Mouse (Mus musculus): ENCODE measurements at regions not wholly inside any gene's neighbourhood (a gene's known extent, or its start where the extent isn't known, plus 50 kb on each side); places are given as distances from the start of the nearest gene placed in this dataset.
A peak's percentile ranks its signal among the peaks of the same experiment; 100 is the strongest.

DNA sequence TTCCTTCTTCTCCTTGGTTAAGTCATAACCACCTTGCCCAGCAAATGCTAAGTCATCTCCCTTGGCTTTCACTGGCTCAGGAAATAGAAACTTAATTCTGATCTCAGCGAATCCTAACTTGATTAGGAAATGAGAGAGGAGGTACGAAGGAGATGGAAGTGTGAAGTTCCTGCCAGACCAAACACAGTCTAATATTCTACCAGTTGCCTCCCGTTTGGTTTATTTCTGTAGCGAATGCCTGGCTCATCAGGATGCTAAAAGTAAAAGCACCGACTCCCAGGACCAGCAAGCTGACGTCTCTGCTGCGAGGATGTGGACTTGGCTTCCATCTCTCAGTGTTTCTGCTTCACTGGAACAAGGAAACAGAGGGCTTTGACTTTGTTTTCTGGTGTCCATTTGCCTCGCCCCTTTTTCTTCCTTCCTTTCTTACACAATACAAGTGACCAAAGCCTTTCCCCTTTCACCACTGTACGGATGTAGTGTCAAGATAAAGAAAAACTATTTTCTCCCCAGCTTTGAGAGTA, 204.3 kb downstream of the Dusp6 start:
- no peak for DNase-seq (ENCODE audit: low spot score)
- 34% methylated on average over 9 of the region's 9 CpGs for WGBS
- Histone ChIP-seq H3K9ac (ENCODE audit: low read depth, low read length) (no peak overlapping the region), H3K9me3 (ENCODE audit: control insufficient read depth, low read length) (no peaks in the 10 kb centered on the region), H3K27ac (ENCODE audit: low read depth, low read length) (no peak overlapping the region), H3K4me3 (ENCODE audit: low read depth, low read length) (no peak overlapping the region), H3K36me3 (ENCODE audit: control insufficient read depth, insufficient read depth, low read length) (no peaks in the 10 kb centered on the region), H3K4me2 (peak overlapping the region; percentile 4; the same call in 1 of the 2 replicates), H3K27me3 (replicated peaks; ENCODE audit: control insufficient read depth, insufficient read depth, low read length) (no peaks in the 10 kb centered on the region), H3K4me1 (replicated peaks; ENCODE audit: control insufficient read depth, insufficient read depth, low read length) (no peaks in the 10 kb centered on the region)
- ATAC-seq (replicated peaks; ENCODE audit: low FRiP score): no peak

DNA sequence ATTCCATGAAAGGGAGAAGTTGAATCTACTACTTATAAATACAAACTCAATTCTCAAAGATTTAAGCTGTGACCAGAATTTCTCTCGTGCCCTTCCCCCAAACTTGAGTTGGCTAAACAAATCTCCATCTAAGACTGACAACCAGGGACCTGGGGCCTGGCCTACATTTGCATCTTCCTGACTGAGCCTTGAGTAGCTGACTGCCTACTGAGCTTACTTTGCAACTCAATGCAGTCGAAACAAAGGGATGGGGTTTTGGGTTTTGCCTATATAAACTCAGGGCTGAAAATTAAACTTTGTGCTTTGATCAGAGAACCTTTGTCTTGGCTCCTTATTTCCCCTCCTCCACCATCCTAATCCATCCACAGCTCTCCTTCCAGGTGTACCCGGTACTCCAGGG, 205.9 kb downstream of the Dusp6 start:
- Histone ChIP-seq H3K36me3 (ENCODE audit: control insufficient read depth, insufficient read depth, low read length) (no peaks in the 10 kb centered on the region), H3K9ac (ENCODE audit: low read depth, low read length) (no peak overlapping the region), H3K9me3 (ENCODE audit: control insufficient read depth, low read length) (no peaks in the 10 kb centered on the region), H3K4me1 (replicated peaks; ENCODE audit: control insufficient read depth, insufficient read depth, low read length) (no peaks in the 10 kb centered on the region), H3K27me3 (replicated peaks; ENCODE audit: control insufficient read depth, insufficient read depth, low read length) (no peaks in the 10 kb centered on the region), H3K4me2 (no peak overlapping the region), H3K27ac (ENCODE audit: low read depth, low read length) (no peak overlapping the region), H3K4me3 (ENCODE audit: low read depth, low read length) (no peak overlapping the region)
- DNase-seq (ENCODE audit: low spot score) (no peak), ATAC-seq (replicated peaks; ENCODE audit: low FRiP score) (no peak)
- WGBS: 53% methylated on average over 3 of the region's 3 CpGs

GRCm38 (mm10) chr10:99471832-99472497, 208.9 kb downstream of the Dusp6 start:
- Histone ChIP-seq H3K9me3 (ENCODE audit: control insufficient read depth, low read length) (no peaks in the 10 kb centered on the region), H3K27ac (ENCODE audit: low read depth, low read length) (no peak overlapping the region), H3K4me1 (replicated peaks; ENCODE audit: control insufficient read depth, insufficient read depth, low read length) (no peaks in the 10 kb centered on the region), H3K36me3 (ENCODE audit: control insufficient read depth, insufficient read depth, low read length) (no peaks in the 10 kb centered on the region), H3K27me3 (replicated peaks; ENCODE audit: control insufficient read depth, insufficient read depth, low read length) (no peaks in the 10 kb centered on the region), H3K4me2 (no peak overlapping the region), H3K4me3 (ENCODE audit: low read depth, low read length) (no peak overlapping the region), H3K9ac (ENCODE audit: low read depth, low read length) (no peak overlapping the region)
- 81% methylated on average over 8 of the region's 8 CpGs for WGBS
- DNase-seq (ENCODE audit: low spot score): no peak
- ATAC-seq (replicated peaks; ENCODE audit: low FRiP score): no peak

- Histone ChIP-seq H3K9ac (ENCODE audit: low read depth, low read length) (no peak overlapping the region), H3K36me3 (ENCODE audit: control insufficient read depth, insufficient read depth, low read length) (no peaks in the 10 kb centered on the region), H3K27ac (ENCODE audit: low read depth, low read length) (no peak overlapping the region), H3K4me2 (no peak overlapping the region), H3K27me3 (replicated peaks; ENCODE audit: control insufficient read depth, insufficient read depth, low read length) (no peaks in the 10 kb centered on the region), H3K4me3 (ENCODE audit: low read depth, low read length) (no peak overlapping the region), H3K4me1 (replicated peaks; ENCODE audit: control insufficient read depth, insufficient read depth, low read length) (no peaks in the 10 kb centered on the region), H3K9me3 (ENCODE audit: control insufficient read depth, low read length) (no peaks in the 10 kb centered on the region)
- ATAC-seq (replicated peaks; ENCODE audit: low FRiP score) (no peak), DNase-seq (ENCODE audit: low spot score) (no peak)
- 77% methylated on average over 4 of the region's 4 CpGs for WGBS
Measured at GRCm38 (mm10) chr10:99472806-99473205, 209.8 kb downstream of the Dusp6 start.

DNA sequence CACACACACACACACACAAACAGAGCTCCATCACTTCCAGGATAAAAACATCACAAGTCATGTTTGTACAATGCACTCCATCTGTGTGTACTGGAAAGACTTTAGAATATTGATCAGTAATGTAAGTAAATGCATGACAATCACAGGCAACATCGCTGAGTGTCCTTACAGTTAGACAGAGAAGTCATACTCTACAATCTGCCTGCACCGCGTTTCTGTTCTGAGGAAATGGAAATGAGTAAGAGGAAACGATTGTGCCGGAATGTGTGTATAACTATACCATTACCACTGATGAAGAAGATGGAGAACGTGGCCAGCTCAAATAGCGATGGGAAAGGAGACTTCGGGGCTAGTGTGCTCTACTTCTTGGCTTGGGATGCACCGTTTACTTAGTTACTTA, 210.7 kb downstream of the Dusp6 start:
- no peak overlapping the region for H3K9ac ChIP-seq (ENCODE audit: low read depth, low read length)
- H3K4me1 ChIP-seq (replicated peaks; ENCODE audit: control insufficient read depth, insufficient read depth, low read length): no peaks in the 10 kb centered on the region
- no peaks in the 10 kb centered on the region for H3K9me3 ChIP-seq (ENCODE audit: control insufficient read depth, low read length)
- no peak overlapping the region for H3K4me3 ChIP-seq (ENCODE audit: low read depth, low read length)
- DNase-seq (ENCODE audit: low spot score) (no peak), ATAC-seq (replicated peaks; ENCODE audit: low FRiP score) (no peak)
- no peaks in the 10 kb centered on the region for H3K27me3 ChIP-seq (replicated peaks; ENCODE audit: control insufficient read depth, insufficient read depth, low read length)
- no peaks in the 10 kb centered on the region for H3K36me3 ChIP-seq (ENCODE audit: control insufficient read depth, insufficient read depth, low read length)
- H3K27ac ChIP-seq (ENCODE audit: low read depth, low read length): no peak overlapping the region
- H3K4me2 ChIP-seq: no peak overlapping the region
- WGBS: 88% methylated on average over 9 of the region's 9 CpGs

DNA sequence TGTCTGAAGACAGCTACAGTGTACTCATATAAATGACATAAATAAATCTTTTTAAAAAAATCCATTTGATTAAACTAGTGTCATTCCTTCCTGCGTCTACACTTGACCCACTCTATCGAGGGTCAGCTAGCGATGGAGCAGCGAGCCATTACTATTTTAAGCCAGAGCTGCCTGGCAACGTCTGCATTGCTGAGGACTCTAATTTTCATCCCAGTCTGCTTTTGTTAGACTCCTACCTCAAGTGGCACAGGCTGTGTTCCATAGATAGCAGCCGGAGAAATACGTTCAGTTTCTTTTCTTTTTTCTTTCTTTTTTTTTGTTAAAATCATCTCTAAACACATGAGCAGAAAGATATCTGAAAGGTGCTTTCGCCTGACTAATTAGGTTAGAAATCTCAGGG, 211.5 kb downstream of the Dusp6 start:
- ATAC-seq (replicated peaks; ENCODE audit: low FRiP score) (no peak), DNase-seq (ENCODE audit: low spot score) (no peak)
- H3K27ac ChIP-seq (ENCODE audit: low read depth, low read length): no peak overlapping the region

DNA sequence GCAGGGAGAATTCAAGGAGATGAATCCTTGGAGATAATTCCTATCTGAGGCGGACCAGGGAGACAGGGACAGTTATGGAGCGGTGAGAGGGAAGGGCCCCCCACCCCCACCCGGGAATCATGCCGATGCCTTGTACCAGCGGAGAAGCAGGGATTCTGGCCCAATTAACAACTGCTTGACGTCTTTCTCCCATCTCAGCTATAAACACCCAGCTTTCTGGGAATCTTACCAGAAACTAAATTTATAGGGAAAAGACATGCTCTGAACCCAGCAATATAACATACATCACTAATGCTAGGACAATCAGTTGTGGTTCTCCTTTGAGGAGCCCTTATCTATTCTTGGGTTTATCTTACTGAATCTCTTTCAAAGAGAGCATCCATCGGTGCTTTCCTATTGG, 213.2 kb downstream of the Dusp6 start:
- no peak overlapping the region for H3K4me2 ChIP-seq
- H3K4me3 ChIP-seq (ENCODE audit: low read depth, low read length): no peak overlapping the region
- H3K27me3 ChIP-seq (replicated peaks; ENCODE audit: control insufficient read depth, insufficient read depth, low read length): no peaks in the 10 kb centered on the region
- no peaks in the 10 kb centered on the region for H3K9me3 ChIP-seq (ENCODE audit: control insufficient read depth, low read length)
- H3K36me3 ChIP-seq (ENCODE audit: control insufficient read depth, insufficient read depth, low read length): no peaks in the 10 kb centered on the region
- H3K9ac ChIP-seq (ENCODE audit: low read depth, low read length): no peak overlapping the region
- H3K4me1 ChIP-seq (replicated peaks; ENCODE audit: control insufficient read depth, insufficient read depth, low read length): no peaks in the 10 kb centered on the region
- no peak overlapping the region for H3K27ac ChIP-seq (ENCODE audit: low read depth, low read length)
- 85% methylated on average over 7 of the region's 7 CpGs for WGBS
- ATAC-seq (replicated peaks; ENCODE audit: low FRiP score) (no peak), DNase-seq (ENCODE audit: low spot score) (no peak)

More for the DNA sequence above, 211.5 kb downstream of the Dusp6 start:
- H3K4me2 ChIP-seq: no peak overlapping the region
- H3K9ac ChIP-seq (ENCODE audit: low read depth, low read length): no peak overlapping the region
- H3K27me3 ChIP-seq (replicated peaks; ENCODE audit: control insufficient read depth, insufficient read depth, low read length): no peaks in the 10 kb centered on the region
- no peaks in the 10 kb centered on the region for H3K36me3 ChIP-seq (ENCODE audit: control insufficient read depth, insufficient read depth, low read length)
- 83% methylated on average over 8 of the region's 8 CpGs for WGBS
- no peaks in the 10 kb centered on the region for H3K4me1 ChIP-seq (replicated peaks; ENCODE audit: control insufficient read depth, insufficient read depth, low read length)
- H3K4me3 ChIP-seq (ENCODE audit: low read depth, low read length): no peak overlapping the region
- H3K9me3 ChIP-seq (ENCODE audit: control insufficient read depth, low read length): no peaks in the 10 kb centered on the region

DNA sequence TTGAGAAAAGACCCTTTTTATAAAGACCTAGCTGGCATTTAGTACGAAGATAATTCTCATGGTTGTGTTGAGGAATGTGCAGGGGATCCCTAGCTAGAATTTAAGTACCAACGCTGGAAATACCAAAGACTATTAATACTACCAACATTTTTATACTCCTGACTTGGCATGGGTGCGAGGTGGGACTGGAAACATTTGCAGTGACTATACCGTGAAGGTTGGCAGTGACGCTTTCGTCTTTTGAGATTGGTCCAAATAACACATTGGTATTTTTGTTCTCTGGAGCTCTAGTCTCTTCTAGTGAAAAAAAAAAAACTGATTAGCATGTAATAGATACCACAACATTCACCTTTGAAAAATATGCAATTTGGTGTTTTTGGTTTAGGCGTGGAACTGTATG, 213.7 kb downstream of the Dusp6 start:
- DNase-seq (ENCODE audit: low spot score) (no peak), ATAC-seq (replicated peaks; ENCODE audit: low FRiP score) (no peak)
- Histone ChIP-seq H3K9ac (ENCODE audit: low read depth, low read length) (no peak overlapping the region), H3K4me2 (no peak overlapping the region), H3K4me3 (ENCODE audit: low read depth, low read length) (no peak overlapping the region), H3K36me3 (ENCODE audit: control insufficient read depth, insufficient read depth, low read length) (no peaks in the 10 kb centered on the region), H3K4me1 (replicated peaks; ENCODE audit: control insufficient read depth, insufficient read depth, low read length) (no peaks in the 10 kb centered on the region), H3K27ac (ENCODE audit: low read depth, low read length) (no peak overlapping the region), H3K9me3 (ENCODE audit: control insufficient read depth, low read length) (no peaks in the 10 kb centered on the region), H3K27me3 (replicated peaks; ENCODE audit: control insufficient read depth, insufficient read depth, low read length) (no peaks in the 10 kb centered on the region)
- 86% methylated on average over 7 of the region's 7 CpGs for WGBS

DNA sequence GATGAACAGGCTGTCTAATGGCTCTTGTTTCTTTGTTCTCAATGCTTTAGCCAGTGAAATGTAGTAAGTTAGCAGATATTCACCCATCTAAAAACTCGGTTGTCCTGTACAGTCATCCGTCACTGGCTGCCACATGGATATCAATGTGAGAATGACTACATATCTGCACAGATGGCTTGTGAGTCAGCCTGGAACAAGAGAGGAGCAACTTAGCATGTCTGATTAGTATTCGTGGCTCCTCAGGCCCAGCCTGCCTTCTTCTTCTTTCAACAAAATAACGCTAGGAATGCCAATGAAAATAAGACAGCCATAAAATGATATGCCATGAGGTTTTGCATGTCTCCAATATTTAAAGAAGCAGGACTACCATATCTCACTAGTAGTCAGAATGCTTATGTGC, 217.5 kb downstream of the Dusp6 start:
- no peaks in the 10 kb centered on the region for H3K36me3 ChIP-seq (ENCODE audit: control insufficient read depth, insufficient read depth, low read length)
- DNase-seq (ENCODE audit: low spot score): no peak
- no peaks in the 10 kb centered on the region for H3K27me3 ChIP-seq (replicated peaks; ENCODE audit: control insufficient read depth, insufficient read depth, low read length)
- no peaks in the 10 kb centered on the region for H3K9me3 ChIP-seq (ENCODE audit: control insufficient read depth, low read length)
- no peak for ATAC-seq (replicated peaks; ENCODE audit: low FRiP score)
- H3K4me3 ChIP-seq (ENCODE audit: low read depth, low read length): no peak overlapping the region
- H3K4me1 ChIP-seq (replicated peaks; ENCODE audit: control insufficient read depth, insufficient read depth, low read length): no peaks in the 10 kb centered on the region
- H3K9ac ChIP-seq (ENCODE audit: low read depth, low read length): no peak overlapping the region
- no peak overlapping the region for H3K27ac ChIP-seq (ENCODE audit: low read depth, low read length)
- 82% methylated on average over 4 of the region's 4 CpGs for WGBS
- H3K4me2 ChIP-seq: no peak overlapping the region

Data from liver, embryonic 11.5 days (tissue).